Mouse (Mus musculus) midbrain, embryonic 14.5 days (tissue): ENCODE data around the gene Dennd1b. TPM values are rescaled to one million over a fixed set of nuclear protein-coding genes. Genes with fewer than 3 reads are reported as not detected.

Experiments
- ATAC-seq: fragments of 200-750 bp; cut with Nextera tagmentation; 2 replicates; pipeline ENCODE4 v1.8.0; 2017; ENCODE audit warnings: moderate number of reproducible peaks, moderate library complexity; ENCODE audit not compliant: low FRiP score, low TSS enrichment
- DNase-seq: peaks from one replicate; pipeline ENCODE4 v3.0.0-alpha.2; 2015
- H3K27ac ChIP-seq: fragments of 300-500 bp; sonication (generic); replicated peaks from 2 replicates; pipeline ENCODE4 v1.5.1; 2014; ENCODE audit warnings: mild to moderate bottlenecking, low read depth, low read length, moderate library complexity
- H3K27me3 ChIP-seq: fragments of 300-500 bp; sonication (generic); 2 replicates; pipeline ENCODE4 v1.6.1; 2014; ENCODE audit warnings: low read length, control low read depth, mixed read lengths; ENCODE audit not compliant: control insufficient read depth, insufficient read depth
- H3K36me3 ChIP-seq: fragments of 300-500 bp; sonication (generic); 2 replicates; pipeline ENCODE4 v1.6.1; 2014; ENCODE audit warnings: low read length, control low read depth; ENCODE audit not compliant: control insufficient read depth, insufficient read depth
- H3K4me1 ChIP-seq: fragments of 300-500 bp; sonication (generic); 2 replicates; pipeline ENCODE4 v1.6.1; 2014; ENCODE audit warnings: mild to moderate bottlenecking, antibody characterized with exemption, low read length, control low read depth; ENCODE audit not compliant: control insufficient read depth, insufficient read depth
- H3K4me2 ChIP-seq: fragments of 300-500 bp; sonication (generic); 2 replicates; pipeline ENCODE4 v1.6.1; 2014; ENCODE audit warnings: mild to moderate bottlenecking, low read length, moderate library complexity
- H3K4me3 ChIP-seq: fragments of 300-500 bp; sonication (generic); replicated peaks from 2 replicates; pipeline ENCODE4 v1.5.1; 2014; ENCODE audit warnings: low read depth, low read length
- H3K9ac ChIP-seq: fragments of 300-500 bp; sonication (generic); replicated peaks from 2 replicates; pipeline ENCODE4 v1.6.1; 2014; ENCODE audit warnings: mild to moderate bottlenecking, low read length, moderate library complexity
- H3K9me3 ChIP-seq: fragments of 300-500 bp; sonication (generic); 2 replicates; pipeline ENCODE4 v1.6.1; 2016; ENCODE audit warnings: low read length, control low read depth, mixed read lengths; ENCODE audit not compliant: control insufficient read depth
- WGBS: fragments of 180-500 bp; shearing (Covaris S2); extraction: QIAGEN DNeasy Blood & Tissue Kit; methylation state at CpG from one replicate; pipeline ENCODE4 v1.1.7; 2014; 5-methylcytosine and 5-hydroxymethylcytosine counted together
- polyA plus RNA-seq: library from polyadenylated mRNA; unstranded; fragments of >200 nt; fragmentation: Nextera tagmentation; extraction: Ambion mirVana; gene quantifications from 2 replicates; pipeline ENCODE4 v1.2.1, GENCODE M21; 2014

Gene Dennd1b
- polyA plus RNA-seq, 1 experiment from 2014 or later, result 15.0 TPM

DNA sequence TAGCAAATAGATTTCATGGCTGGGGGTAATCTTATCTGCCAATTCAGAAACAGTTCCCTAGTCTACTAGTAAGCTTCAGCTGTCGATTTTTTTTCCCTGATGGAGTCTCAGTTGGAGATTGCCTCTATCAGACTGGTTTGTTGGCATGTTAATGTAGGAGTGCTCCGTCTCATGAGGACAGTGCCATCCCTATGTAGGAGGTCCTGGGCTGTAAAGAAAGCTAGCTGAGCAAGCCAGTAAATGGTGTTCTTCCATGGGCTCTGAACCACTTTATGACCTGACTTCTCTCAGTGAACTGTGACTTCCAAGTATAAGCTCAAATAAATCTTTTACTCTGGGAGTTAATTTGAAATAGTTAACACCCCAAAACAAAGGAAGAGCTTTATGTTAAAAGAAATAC is 107.8 kb downstream of the Dennd1b start:
- Histone ChIP-seq H3K27ac (no peak overlapping the region), H3K9ac (no peak overlapping the region), H3K36me3 (no peaks in the 10 kb centered on the region), H3K27me3 (no peaks in the 10 kb centered on the region), H3K4me1 (no peaks in the 10 kb centered on the region), H3K4me2 (no peak overlapping the region), H3K4me3 (no peak overlapping the region), H3K9me3 (no peaks in the 10 kb centered on the region)
- no peak for ATAC-seq
- 47% methylated on average over 2 of the region's 2 CpGs for WGBS
- DNase-seq, result no peak

- WGBS, result 94% methylated on average over 2 of the region's 2 CpGs
- no peaks in the 10 kb centered on the region for H3K36me3 ChIP-seq
- H3K4me1 ChIP-seq, result peaks cover 10% of the 10 kb centered on the region; the same call in 1 of the 2 replicates
- no peaks in the 10 kb centered on the region for H3K27me3 ChIP-seq
- H3K9ac ChIP-seq, result no peak overlapping the region
- DNase-seq (no peak), ATAC-seq (no peak)
- H3K27ac ChIP-seq, result no peak overlapping the region
- H3K4me3 ChIP-seq, result no peak overlapping the region
- no peak overlapping the region for H3K4me2 ChIP-seq
- no peaks in the 10 kb centered on the region for H3K9me3 ChIP-seq
Observed at GRCm38 (mm10) chr1:139075671-139076070, 112.4 kb downstream of the Dennd1b start.

DNA sequence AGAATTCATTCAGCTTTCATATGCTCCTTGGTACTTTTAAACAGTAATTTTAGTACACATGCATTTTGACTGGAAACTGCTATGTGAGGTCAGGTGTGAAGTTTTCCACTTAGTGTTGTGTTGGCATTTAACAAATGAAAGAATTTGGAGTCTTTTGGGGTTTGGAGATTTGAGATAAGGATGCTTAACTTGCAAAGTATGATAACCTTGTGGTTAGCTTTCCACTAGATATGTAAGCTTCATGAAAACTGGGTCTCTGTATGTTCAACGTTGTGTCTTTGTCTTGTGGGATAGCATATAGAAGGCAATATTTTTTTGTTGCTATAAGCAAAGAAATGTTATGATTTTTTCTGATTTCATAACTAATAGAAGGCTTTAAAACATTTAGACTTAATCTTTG is 114.8 kb downstream of the Dennd1b start:
- Histone ChIP-seq H3K4me1 (peaks cover 15% of the 10 kb centered on the region; the same call in 1 of the 2 replicates), H3K9ac (no peak overlapping the region), H3K27me3 (no peaks in the 10 kb centered on the region), H3K36me3 (no peaks in the 10 kb centered on the region), H3K27ac (no peak overlapping the region), H3K4me3 (no peak overlapping the region), H3K4me2 (no peak overlapping the region), H3K9me3 (no peaks in the 10 kb centered on the region)
- ATAC-seq (no peak), DNase-seq (no peak)
- 96% methylated on average over 1 of the region's 1 CpGs for WGBS

GRCm38 (mm10) chr1:139079000-139079399 is 115.8 kb downstream of the Dennd1b start:
- peaks cover 15% of the 10 kb centered on the region; the same call in 1 of the 2 replicates for H3K4me1 ChIP-seq
- no peak overlapping the region for H3K4me3 ChIP-seq
- no peak overlapping the region for H3K27ac ChIP-seq
- ATAC-seq, result no peak
- WGBS, result 74% methylated on average over 8 of the region's 8 CpGs
- H3K36me3 ChIP-seq, result no peaks in the 10 kb centered on the region
- no peaks in the 10 kb centered on the region for H3K27me3 ChIP-seq
- no peaks in the 10 kb centered on the region for H3K9me3 ChIP-seq
- no peak overlapping the region for H3K4me2 ChIP-seq
- DNase-seq, result no peak
- no peak overlapping the region for H3K9ac ChIP-seq

- peak; percentile 60 for ATAC-seq
- Histone ChIP-seq H3K9me3 (no peaks in the 10 kb centered on the region), H3K36me3 (no peaks in the 10 kb centered on the region), H3K27me3 (no peaks in the 10 kb centered on the region), H3K4me2 (no peak overlapping the region), H3K27ac (no peak overlapping the region), H3K4me1 (peaks cover 15% of the 10 kb centered on the region; the same call in 1 of the 2 replicates), H3K4me3 (no peak overlapping the region), H3K9ac (no peak overlapping the region)
- DNase-seq, result peak; percentile 60
- WGBS, result 43% methylated on average over 6 of the region's 6 CpGs
Observed at GRCm38 (mm10) chr1:139079523-139079922, 116.3 kb downstream of the Dennd1b start.

GRCm38 (mm10) chr1:139080517-139081386 is 117.5 kb downstream of the Dennd1b start:
- peak overlapping the region; percentile 30 for H3K4me2 ChIP-seq
- ATAC-seq, result peak; percentile 87
- WGBS, result 40% methylated on average over 16 of the region's 16 CpGs

DNA sequence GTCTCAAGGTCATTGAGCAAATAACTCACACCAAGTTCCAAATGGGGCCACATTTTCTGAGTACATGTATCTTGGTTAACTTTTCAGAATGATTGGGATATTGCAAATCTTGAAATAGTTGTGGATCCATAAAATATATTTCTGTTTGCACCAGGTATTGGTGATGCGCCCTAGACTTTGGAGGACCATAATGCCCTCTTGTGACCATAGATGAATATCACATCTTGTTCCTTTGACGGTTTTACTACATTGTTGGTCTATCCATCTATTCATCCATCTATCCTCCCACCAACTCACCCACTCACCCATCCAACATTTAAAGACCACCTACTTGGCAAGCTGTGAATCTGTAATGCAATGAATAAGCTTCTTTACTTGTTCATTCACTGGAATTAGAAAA is 120.1 kb downstream of the Dennd1b start:
- Histone ChIP-seq H3K4me1 (peaks cover 15% of the 10 kb centered on the region; the same call in 1 of the 2 replicates), H3K36me3 (no peaks in the 10 kb centered on the region), H3K4me3 (no peak overlapping the region), H3K27ac (no peak overlapping the region), H3K9me3 (no peaks in the 10 kb centered on the region), H3K9ac (no peak overlapping the region), H3K27me3 (no peaks in the 10 kb centered on the region), H3K4me2 (no peak overlapping the region)
- 59% methylated on average over 2 of the region's 2 CpGs for WGBS
- DNase-seq, result peak; percentile 47
- ATAC-seq, result no peak

More at GRCm38 (mm10) chr1:139080517-139081386, 117.5 kb downstream of the Dennd1b start:
- Histone ChIP-seq H3K36me3 (no peaks in the 10 kb centered on the region), H3K27me3 (no peaks in the 10 kb centered on the region), H3K9ac (no peak overlapping the region), H3K4me3 (no peak overlapping the region), H3K4me1 (peaks cover 15% of the 10 kb centered on the region; the same call in 1 of the 2 replicates), H3K27ac (peak overlapping the region; percentile 50), H3K9me3 (no peaks in the 10 kb centered on the region)
- peak; percentile 87 for DNase-seq

GRCm38 (mm10) chr1:139087564-139087963 is 124.3 kb downstream of the Dennd1b start:
- no peaks in the 10 kb centered on the region for H3K9me3 ChIP-seq
- no peak overlapping the region for H3K4me2 ChIP-seq
- WGBS, result 93% methylated on average over 3 of the region's 3 CpGs
- H3K9ac ChIP-seq, result no peak overlapping the region
- DNase-seq (no peak), ATAC-seq (no peak)
- no peak overlapping the region for H3K27ac ChIP-seq
- no peaks in the 10 kb centered on the region for H3K36me3 ChIP-seq
- no peaks in the 10 kb centered on the region for H3K27me3 ChIP-seq
- H3K4me3 ChIP-seq, result no peak overlapping the region
- no peaks in the 10 kb centered on the region for H3K4me1 ChIP-seq

GRCm38 (mm10) chr1:139090744-139091143 is 127.5 kb downstream of the Dennd1b start:
- Histone ChIP-seq H3K9me3 (no peaks in the 10 kb centered on the region), H3K36me3 (no peaks in the 10 kb centered on the region), H3K9ac (no peak overlapping the region), H3K4me3 (no peak overlapping the region), H3K27ac (no peak overlapping the region), H3K4me2 (no peak overlapping the region), H3K4me1 (no peaks in the 10 kb centered on the region), H3K27me3 (no peaks in the 10 kb centered on the region)
- DNase-seq (no peak), ATAC-seq (no peak)
- 62% methylated on average over 3 of the region's 3 CpGs for WGBS
